Mouse (Mus musculus) small intestine, adult 2 months (tissue): ENCODE data around the gene Cdkn3. TPM values are rescaled to one million over a fixed set of nuclear protein-coding genes. Genes with fewer than 3 reads are reported as not detected.

Source experiments
- H3K27ac ChIP-seq: fragments of 200-500 bp; 2 replicates; pipeline ENCODE4 v1.5.1; 2012; ENCODE audit warnings: low read depth, low read length, control low read depth, inconsistent platforms; ENCODE audit not compliant: insufficient read depth
- H3K27me3 ChIP-seq: fragments of 200-500 bp; 2 replicates; pipeline ENCODE4 v1.6.1; 2012; ENCODE audit warnings: mild to moderate bottlenecking, moderate library complexity, low read length, inconsistent platforms; ENCODE audit not compliant: control insufficient read depth, insufficient read depth
- H3K36me3 ChIP-seq: fragments of 200-500 bp; 2 replicates; pipeline ENCODE4 v1.6.1; 2012; ENCODE audit warnings: mild to moderate bottlenecking, low read length, control low read depth, inconsistent platforms; ENCODE audit not compliant: control insufficient read depth, insufficient read depth
- H3K4me1 ChIP-seq: fragments of 200-500 bp; 2 replicates; pipeline ENCODE4 v1.6.1; 2012; ENCODE audit warnings: low read length, inconsistent platforms, mixed read lengths; ENCODE audit not compliant: control insufficient read depth, insufficient read depth, insufficient read length
- H3K4me3 ChIP-seq: fragments of 200-500 bp; 2 replicates; pipeline ENCODE4 v1.5.1; 2012; ENCODE audit warnings: low read depth, mild to moderate bottlenecking, control low read depth, inconsistent platforms, low read length, moderate library complexity
- CTCF ChIP-seq: fragments of 200-500 bp; IDR thresholded peaks from 2 replicates; pipeline ENCODE4 v1.5.1; 2012; ENCODE audit warnings: low read depth, mild to moderate bottlenecking, control low read depth, inconsistent platforms, low read length, moderate library complexity, mixed read lengths; ENCODE audit not compliant: insufficient replicate concordance, insufficient read length; ENCODE audit errors: extremely low read depth
- POLR2A ChIP-seq: fragments of 200-500 bp; IDR thresholded peaks from 2 replicates; pipeline ENCODE4 v1.6.1; 2012; ENCODE audit warnings: low read depth, mild to moderate bottlenecking, control low read depth, inconsistent platforms, low read length, moderate library complexity
- WGBS: fragments of 180-500 bp; shearing (Covaris S2); methylation state at CpG from one replicate; pipeline ENCODE4 v1.1.7; 2018; 5-methylcytosine and 5-hydroxymethylcytosine counted together
- polyA plus RNA-seq: library from polyadenylated mRNA; depleted of rRNA; stranded (reverse); fragments of >200 nt; gene quantifications from 2 replicates; pipeline ENCODE4 v1.2.3, GENCODE M21; 2012

Gene Cdkn3
- polyA plus RNA-seq, 1 experiment: 3.3 TPM

GRCm38 (mm10) chr14:46782187-46782828 is 22.0 kb downstream of the Cdkn3 start:
- Histone ChIP-seq H3K27me3 (no peaks in the 10 kb centered on the region), H3K4me3 (no peak overlapping the region), H3K4me1 (peaks cover 4% of the 10 kb centered on the region; the same call in 1 of the 2 replicates), H3K27ac (no peak overlapping the region), H3K36me3 (peaks cover 32% of the 10 kb centered on the region)
- TF ChIP-seq CTCF (no peak), POLR2A (no peak)
- 80% methylated on average over 8 of the region's 8 CpGs for WGBS

GRCm38 (mm10) chr14:46783327-46783926 is 23.1 kb downstream of the Cdkn3 start:
- no peak for TF ChIP-seq CTCF
- no peak for TF ChIP-seq POLR2A
- H3K27ac ChIP-seq: no peak overlapping the region
- no peaks in the 10 kb centered on the region for H3K27me3 ChIP-seq
- no peak overlapping the region for H3K4me3 ChIP-seq
- peaks cover 4% of the 10 kb centered on the region; the same call in 1 of the 2 replicates for H3K4me1 ChIP-seq
- 86% methylated on average over 10 of the region's 10 CpGs for WGBS
- peaks cover 22% of the 10 kb centered on the region for H3K36me3 ChIP-seq

GRCm38 (mm10) chr14:46785247-46785646 is 24.9 kb downstream of the Cdkn3 start:
- TF ChIP-seq CTCF (no peak), POLR2A (no peak)
- 91% methylated on average over 5 of the region's 5 CpGs for WGBS
- Histone ChIP-seq H3K4me1 (peaks cover 8% of the 10 kb centered on the region; the same call in 1 of the 2 replicates), H3K27me3 (no peaks in the 10 kb centered on the region), H3K27ac (no peak overlapping the region), H3K4me3 (no peak overlapping the region), H3K36me3 (peaks cover 7% of the 10 kb centered on the region)

GRCm38 (mm10) chr14:46787454-46787786 is 27.1 kb downstream of the Cdkn3 start:
- TF ChIP-seq CTCF: peak; percentile 7; the same call in 1 of the 2 replicates
- TF ChIP-seq POLR2A: no peak

GRCm38 (mm10) chr14:46787787-46788504 is 27.6 kb downstream of the Cdkn3 start, which contains the start of gene Cnih1:
TSS of gene Cnih1 (minus strand) at chr14:46788411.
- Histone ChIP-seq H3K27me3 (no peaks in the 10 kb centered on the region), H3K36me3 (peaks cover 5% of the 10 kb centered on the region), H3K4me3 (peak within 1 kb of the TSS; percentile 98), H3K27ac (peak within 1 kb of the TSS; percentile 85), H3K4me1 (peaks cover 10% of the 10 kb centered on the region; the same call in 1 of the 2 replicates)
- TF ChIP-seq CTCF (peak; percentile 79), POLR2A (peak; percentile 69)
- WGBS: under 1% methylated on average over 83 of the region's 86 CpGs

More at GRCm38 (mm10) chr14:46787454-46787786, 27.1 kb downstream of the Cdkn3 start:
- under 1% methylated on average over 11 of the region's 11 CpGs for WGBS
- Histone ChIP-seq H3K4me1 (peaks cover 8% of the 10 kb centered on the region; the same call in 1 of the 2 replicates), H3K27ac (peak overlapping the region; percentile 85), H3K4me3 (peak overlapping the region; percentile 98), H3K27me3 (no peaks in the 10 kb centered on the region), H3K36me3 (peaks cover 5% of the 10 kb centered on the region)

GRCm38 (mm10) chr14:46788505-46788901 is 28.2 kb downstream of the Cdkn3 start:
- Histone ChIP-seq H3K4me3 (peak overlapping the region; percentile 98; the same call in 1 of the 2 replicates), H3K36me3 (peaks cover 2% of the 10 kb centered on the region), H3K27ac (peak overlapping the region; percentile 85), H3K4me1 (peaks cover 15% of the 10 kb centered on the region; the same call in 1 of the 2 replicates), H3K27me3 (no peaks in the 10 kb centered on the region)
- WGBS: 7% methylated on average over 8 of the region's 8 CpGs
- no peak for TF ChIP-seq CTCF
- no peak for TF ChIP-seq POLR2A
